Mouse (Mus musculus): ENCODE measurements at regions not wholly inside any gene's neighbourhood (a gene's known extent, or its start where the extent isn't known, plus 50 kb on each side); places are given as distances from the start of the nearest gene placed in this dataset.

GRCm38 (mm10) chr3:119919501-119920141 lies 135.4 kb upstream of the Ptbp2 start:
- no peak for TF ChIP-seq EP300 (IDR thresholded peaks at IDR 0.05; ENCODE audit: low read depth)
- TF ChIP-seq CTCF (IDR thresholded peaks at IDR 0.05; ENCODE audit: low read depth): no peak

Data from liver, postnatal 0 days (tissue).